Mouse (Mus musculus): ENCODE measurements at regions not wholly inside any gene's neighbourhood (a gene's known extent, or its start where the extent isn't known, plus 50 kb on each side); places are given as distances from the start of the nearest gene placed in this dataset.

DNA sequence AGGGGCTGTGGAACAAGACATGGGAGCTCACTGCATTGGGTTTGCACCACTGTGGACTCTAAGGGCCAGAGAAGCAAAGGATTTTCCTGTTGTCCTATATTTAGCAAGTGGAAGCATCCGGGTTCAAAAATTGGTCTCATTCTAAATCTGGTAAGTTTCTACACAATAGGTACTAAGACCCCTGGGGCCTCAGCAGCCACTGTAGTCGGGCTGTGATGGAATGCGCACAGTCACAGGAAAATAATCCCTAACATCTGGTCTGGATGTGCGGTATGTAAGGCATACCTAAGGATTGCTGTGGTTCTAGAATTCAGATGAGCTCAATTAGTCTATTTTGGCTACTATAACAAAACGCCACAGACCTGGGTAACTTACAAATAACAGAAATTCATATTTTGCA, 74.4 kb upstream of the Spata13 start:
- TF ChIP-seq POLR2A (IDR thresholded peaks at IDR 0.05; ENCODE audit: insufficient read depth, low read length) (no peak), EP300 (IDR thresholded peaks at IDR 0.05; ENCODE audit: insufficient read depth, low read depth, low read length) (no peak), CTCF (IDR thresholded peaks at IDR 0.05; ENCODE audit: low read depth, low read length) (no peak)

Measured in ES-Bruce4 (cell line).